ENCODE assay signal across 9 mouse cellular contexts in the genomic region with DNA sequence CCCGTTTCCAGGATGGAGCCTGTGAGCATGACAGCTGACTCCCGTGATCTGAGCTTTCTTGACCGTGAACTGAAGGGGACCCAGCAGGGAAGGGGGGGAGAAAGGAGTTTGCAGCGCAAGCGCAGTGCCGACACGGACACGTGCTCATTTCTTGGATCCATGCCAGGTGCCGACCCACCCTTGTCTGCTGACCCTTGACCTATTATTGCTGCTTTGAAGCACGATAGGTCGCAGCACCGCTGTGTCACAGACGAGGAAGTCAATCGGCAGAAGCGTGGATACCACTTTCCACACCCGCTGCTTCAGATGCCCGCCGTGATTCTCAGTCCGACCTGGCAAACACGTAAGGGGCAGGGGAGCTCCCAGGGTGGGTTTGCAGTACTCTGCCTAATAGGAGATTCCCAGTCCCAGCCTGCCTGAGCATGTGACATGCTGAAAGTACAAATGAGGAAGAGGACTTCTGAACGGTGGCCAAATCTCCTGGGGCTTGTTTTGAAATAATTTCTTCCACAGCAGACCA. TPM values are rescaled to one million over a fixed set of nuclear protein-coding genes. Genes with fewer than 3 reads are reported as not detected.
DNase-seq lines count a peak whose midpoint lies in the region; ATAC-seq and TF ChIP-seq lines count a peak whose summit lies in the region.
"Had no signal": no experiment of that assay in that cellular context is flagged by ENCODE, and none has a peak within 500 bp of the region (broad histone marks: within the 10 kb centered on the region; RNA-seq: fewer than 3 reads in every experiment).

No protein-coding gene starts in this region.

- no peak overlapping the region; the same call in 1 of the 2 replicates for H3K4me3 ChIP-seq in liver, adult 2 months (ENCODE audit: insufficient read depth, low read depth, low read length)
- H3K4me3 ChIP-seq in forebrain, embryonic 13.5 days: no peak overlapping the region
- H3K4me3 ChIP-seq in midbrain, embryonic 15.5 days: peak overlapping the region; percentile 21; the same call in 1 of the 2 replicates
- H3K4me3 ChIP-seq: liver, embryonic 15.5 days had no signal

- no peak overlapping the region for H3K9ac ChIP-seq in liver, adult 2 months (ENCODE audit: low read depth, low read length)
- no peak overlapping the region for H3K9ac ChIP-seq in forebrain, embryonic 13.5 days
- no peak overlapping the region; the same call in 1 of the 2 replicates for H3K9ac ChIP-seq in midbrain, embryonic 15.5 days
- H3K9ac ChIP-seq: liver, embryonic 15.5 days had no signal

- no peaks in the 10 kb centered on the region for H3K27me3 ChIP-seq in liver, adult 2 months (ENCODE audit: control insufficient read depth, insufficient read depth, low read length)
- H3K27me3 ChIP-seq in forebrain, embryonic 13.5 days: no peaks in the 10 kb centered on the region
- H3K27me3 ChIP-seq in midbrain, embryonic 15.5 days (replicated peaks): no peaks in the 10 kb centered on the region
- H3K27me3 ChIP-seq: liver, embryonic 15.5 days had no signal

- no peaks in the 10 kb centered on the region for H3K36me3 ChIP-seq in liver, adult 2 months (ENCODE audit: control insufficient read depth, insufficient read depth, low read length)
- H3K36me3 ChIP-seq in forebrain, embryonic 13.5 days (ENCODE audit: poor library complexity, severe bottlenecking): no peaks in the 10 kb centered on the region
- no peaks in the 10 kb centered on the region for H3K36me3 ChIP-seq in midbrain, embryonic 15.5 days (replicated peaks)
- H3K36me3 ChIP-seq: liver, embryonic 15.5 days had no signal

- no peak for TF ChIP-seq POLR2A in liver, adult 2 months (IDR thresholded peaks at IDR 0.05; ENCODE audit: extremely low read depth, insufficient read depth, low read length)

- H3K4me2 ChIP-seq in forebrain, embryonic 13.5 days: peak overlapping the region; percentile 33
- peak overlapping the region; percentile 46 for H3K4me2 ChIP-seq in midbrain, embryonic 15.5 days
- H3K4me2 ChIP-seq: liver, embryonic 15.5 days had no signal

- H3K79me2 ChIP-seq in liver, adult 2 months (ENCODE audit: control insufficient read depth, insufficient read depth, low read length): no peaks in the 10 kb centered on the region

- ATAC-seq in forebrain, embryonic 13.5 days: peak; percentile 51
- peak; percentile 67; the same call in 1 of the 2 replicates for ATAC-seq in midbrain, embryonic 15.5 days (replicated peaks)

- WGBS in liver, adult 2 months: 60% methylated on average over 21 of the region's 21 CpGs
- 65% methylated on average over 21 of the region's 21 CpGs for WGBS in forebrain, embryonic 13.5 days
- 46% methylated on average over 21 of the region's 21 CpGs for WGBS in midbrain, embryonic 15.5 days

- H3K27ac ChIP-seq in liver, adult 2 months (replicated peaks; ENCODE audit: insufficient read depth, low read depth, low read length): peak overlapping the region; percentile 48; the same call in 1 of the 2 replicates
- no peak overlapping the region for H3K27ac ChIP-seq in forebrain, embryonic 13.5 days
- no peak overlapping the region for H3K27ac ChIP-seq in midbrain, embryonic 15.5 days
- H3K27ac ChIP-seq: liver, embryonic 15.5 days had no signal

- no peaks in the 10 kb centered on the region for H3K9me3 ChIP-seq in forebrain, embryonic 13.5 days (replicated peaks)
- H3K9me3 ChIP-seq in midbrain, embryonic 15.5 days: no peaks in the 10 kb centered on the region
- H3K9me3 ChIP-seq: liver, embryonic 15.5 days had no signal

- no peak for TF ChIP-seq CTCF in liver, adult 2 months (IDR thresholded peaks at IDR 0.05; ENCODE audit: low read depth, low read length)

- H3K4me1 ChIP-seq in liver, adult 2 months (ENCODE audit: control insufficient read depth, insufficient read depth, low read length): no peaks in the 10 kb centered on the region
- H3K4me1 ChIP-seq in forebrain, embryonic 13.5 days: peaks cover 4% of the 10 kb centered on the region; the same call in 1 of the 2 replicates
- no peaks in the 10 kb centered on the region for H3K4me1 ChIP-seq in midbrain, embryonic 15.5 days

- DNase-seq in liver, adult 2 months (ENCODE audit: extremely low read depth, low read depth, low spot score): peak; percentile 27
- DNase-seq in liver (no peak), adipocyte (ENCODE audit: low spot score) (no peak)
- DNase-seq in cerebellum, adult 11-12 months: peak; percentile 82
- DNase-seq in kidney, adult 8-10 months: peak; percentile 20 to 27
- DNase-seq in frontal cortex, postnatal 25 days (ENCODE audit: low spot score in 2 of 2): no peak

RNA-seq across cellular contexts. Expression of gene Otulinl, which starts 15.9 kb away (rescaled TPM):
- 2.1 and 3.4 TPM in 2 replicates for total RNA-seq in liver, adult 2 months (2014; rRNA removed)
- polyA plus RNA-seq in liver, adult 2 months (2012; rRNA removed): 0.36 and 0.78 TPM in 2 replicates
- 6.3 and 8.8 TPM in 2 replicates for polyA plus RNA-seq in forebrain, embryonic 13.5 days (2015; fragmentation: Nextera tagmentation; extraction: Ambion mirVana)
- polyA plus RNA-seq in midbrain, embryonic 15.5 days (2015; fragmentation: Nextera tagmentation; extraction: Ambion mirVana): 9.7 and 13.3 TPM in 2 replicates

RNA-seq across cellular contexts. Expression of gene Otulin, which starts 35.0 kb away (rescaled TPM):
- 29.7 and 33.4 TPM in 2 replicates for total RNA-seq in liver, adult 2 months (2014; rRNA removed)
- 49.3 and 58.0 TPM in 2 replicates for polyA plus RNA-seq in liver, adult 2 months (2012; rRNA removed)
- polyA plus RNA-seq in forebrain, embryonic 13.5 days (2015; fragmentation: Nextera tagmentation; extraction: Ambion mirVana): 26.3 and 29.2 TPM in 2 replicates
- 22.3 and 24.2 TPM in 2 replicates for polyA plus RNA-seq in midbrain, embryonic 15.5 days (2015; fragmentation: Nextera tagmentation; extraction: Ambion mirVana)

Comparison
In these comparisons a context has a peak if more than half of its experiments do, and no peak if none do; other contexts are left out.
1. DNase-seq: peak in liver, adult 2 months (single experiment), cerebellum, adult 11-12 months (single experiment) and kidney, adult 8-10 months (2 of 2); none in liver (single experiment), adipocyte (single experiment) and frontal cortex, postnatal 25 days (0 of 2).